Mouse (Mus musculus) spleen, postnatal 4 days (tissue): ENCODE measurements at regions not wholly inside any gene's neighbourhood (a gene's known extent, or its start where the extent isn't known, plus 50 kb on each side); places are given as distances from the start of the nearest gene placed in this dataset.

Experiments used
- DNase-seq, 2 experiments: peaks; one replicate each; pipeline ENCODE4 v3.0.0; 2022; ENCODE audit warnings: low spot score in 2 of 2

GRCm38 (mm10) chr12:79944090-79944489, 168.7 kb downstream of the Zfp36l1 start:
- DNase-seq, result no peak

GRCm38 (mm10) chr12:79942563-79943131, 170.2 kb downstream of the Zfp36l1 start:
- no peak for DNase-seq

GRCm38 (mm10) chr12:79941828-79942227, 171.0 kb downstream of the Zfp36l1 start:
- no peak for DNase-seq

GRCm38 (mm10) chr12:79939436-79939835, 173.4 kb downstream of the Zfp36l1 start:
- DNase-seq, result no peak

- no peak for DNase-seq
These were observed 174.9 kb downstream of the Zfp36l1 start for GRCm38 (mm10) chr12:79937876-79938275.

GRCm38 (mm10) chr12:79936698-79937097, 176.1 kb downstream of the Zfp36l1 start:
- DNase-seq, result no peak

GRCm38 (mm10) chr12:79934091-79934490, 178.7 kb downstream of the Zfp36l1 start:
- no peak for DNase-seq

- no peak for DNase-seq
These were observed 179.9 kb downstream of the Zfp36l1 start for GRCm38 (mm10) chr12:79932905-79933304.

GRCm38 (mm10) chr12:79931455-79931854, 181.4 kb downstream of the Zfp36l1 start:
- no peak for DNase-seq

- DNase-seq, result no peak
These were observed 183.0 kb downstream of the Zfp36l1 start for GRCm38 (mm10) chr12:79929846-79930245.

GRCm38 (mm10) chr12:79928739-79929380, 184.0 kb downstream of the Zfp36l1 start:
- DNase-seq, result no peak

GRCm38 (mm10) chr12:79928298-79928697, 184.5 kb downstream of the Zfp36l1 start:
- no peak for DNase-seq

GRCm38 (mm10) chr12:79925704-79926588, 186.9 kb downstream of the Zfp36l1 start:
- no peak for DNase-seq

- no peak for DNase-seq
These were observed 187.7 kb downstream of the Zfp36l1 start for GRCm38 (mm10) chr12:79924921-79925703.

GRCm38 (mm10) chr12:79923811-79924210, 189.0 kb downstream of the Zfp36l1 start:
- DNase-seq, result no peak

- DNase-seq, result no peak
These were observed 191.0 kb downstream of the Zfp36l1 start for GRCm38 (mm10) chr12:79921786-79922185.

- no peak for DNase-seq
These were observed 193.8 kb downstream of the Zfp36l1 start for GRCm38 (mm10) chr12:79918983-79919382.

GRCm38 (mm10) chr12:79917634-79918289, 195.1 kb downstream of the Zfp36l1 start:
- no peak for DNase-seq

- DNase-seq, result no peak
These were observed 195.7 kb downstream of the Zfp36l1 start for GRCm38 (mm10) chr12:79916896-79917633.

GRCm38 (mm10) chr12:79913898-79914297, 198.9 kb downstream of the Zfp36l1 start:
- no peak for DNase-seq
